Mouse (Mus musculus) layer of hippocampus, adult 8-10 months (tissue): ENCODE results near the gene Slc38a10. TPM values are rescaled to one million over a fixed set of nuclear protein-coding genes. Genes with fewer than 3 reads are reported as not detected.

Source experiments
- DNase-seq, 2 experiments: peaks; one replicate each; pipeline ENCODE4 v3.0.0; 2022; ENCODE audit warnings: low spot score in 2 of 2
- total RNA-seq, 4 experiments: library from RNA; stranded (reverse); gene quantifications; 2 replicates each; pipeline ENCODE4 v1.2.4; 2022

The Slc38a10 gene
- total RNA-seq, 4 experiments from 2014 or later: 83.1 to 95.2 (median 88.8) TPM

DNA sequence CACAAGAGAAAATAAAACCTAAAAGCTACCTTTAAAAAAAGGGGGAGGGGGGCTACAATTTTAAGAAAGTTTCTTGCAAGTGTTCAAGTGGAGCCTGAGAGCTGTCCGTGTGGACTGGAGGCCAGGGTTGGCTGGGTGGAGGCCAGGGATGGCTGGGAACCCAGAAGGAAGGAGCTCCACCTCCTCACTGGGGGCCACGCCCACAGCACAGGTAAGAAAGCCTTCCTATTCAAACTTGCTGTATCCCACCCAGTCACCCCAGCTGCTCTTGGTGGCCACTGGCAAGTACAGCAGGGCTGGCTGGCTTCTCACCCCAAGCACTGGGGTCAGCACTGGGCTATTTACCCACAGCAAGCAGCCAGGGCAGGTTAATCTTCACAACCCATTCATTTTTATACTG, 44.1 kb downstream of the Slc38a10 start:
- DNase-seq: no peak

- no peak for DNase-seq
Observed at GRCm38 (mm10) chr11:120103431-120103997, 47.6 kb downstream of the Slc38a10 start.

- peak in 1 of 2 experiments; percentile 78 for DNase-seq
Observed at GRCm38 (mm10) chr11:120101036-120101435, 50.1 kb downstream of the Slc38a10 start.

DNA sequence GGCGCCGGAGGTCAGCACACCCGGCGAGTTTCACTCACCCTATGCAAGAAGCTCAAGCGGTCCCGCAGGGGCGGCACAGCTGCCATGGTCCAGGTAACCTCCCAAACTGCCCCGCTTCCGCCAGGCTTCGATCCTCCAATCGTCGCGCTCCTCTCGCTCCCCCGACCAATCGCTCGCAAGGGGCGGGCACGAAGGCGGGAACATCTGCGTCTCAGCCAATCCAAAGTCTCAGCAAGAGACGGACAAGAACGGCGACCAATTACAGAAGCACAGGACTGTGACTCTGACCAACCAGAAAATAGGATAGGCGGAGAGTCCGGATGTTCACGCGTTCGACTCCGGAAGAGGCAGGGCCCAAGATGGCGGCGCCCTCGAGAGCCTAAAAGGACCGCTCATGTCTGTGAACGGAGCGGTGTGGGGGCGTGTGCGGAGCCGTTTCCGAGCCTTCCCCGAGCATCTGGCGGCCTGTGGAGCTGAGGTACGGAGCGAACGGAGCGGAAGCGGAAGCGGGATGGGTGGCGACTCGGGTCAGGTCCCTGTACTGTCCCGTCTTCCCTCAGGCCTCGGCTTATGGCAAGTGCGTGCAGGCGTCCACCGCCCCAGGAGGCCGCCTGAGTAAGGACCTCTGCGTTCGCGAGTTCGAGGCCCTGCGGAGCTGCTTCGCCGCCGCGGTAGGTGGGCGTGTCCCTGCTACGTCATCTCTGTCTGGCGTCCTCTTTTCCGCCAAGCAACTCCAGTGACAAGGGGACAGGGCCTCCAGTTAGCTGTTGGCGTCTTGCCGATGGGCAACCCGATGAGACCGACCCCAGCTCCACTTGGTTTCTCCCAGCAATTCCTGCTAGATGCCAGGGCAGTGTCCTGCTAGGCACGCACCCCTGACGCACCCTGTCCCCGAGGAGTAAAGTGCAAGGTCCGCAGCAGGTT, 52.3 kb downstream of the Slc38a10 start, which contains the start of the genes Tepsin and Ndufaf8:
TSS of gene Tepsin (minus strand) at position 144 of the 924 bp plus-strand sequence.
TSS of gene Ndufaf8 (plus strand) at position 341 of the 924 bp plus-strand sequence.
- peak; percentile 99 to 100 for DNase-seq

GRCm38 (mm10) chr11:120092817-120093591, 58.1 kb downstream of the Slc38a10 start:
- DNase-seq: no peak

GRCm38 (mm10) chr11:120090661-120091060, 60.5 kb downstream of the Slc38a10 start:
- no peak for DNase-seq

DNA sequence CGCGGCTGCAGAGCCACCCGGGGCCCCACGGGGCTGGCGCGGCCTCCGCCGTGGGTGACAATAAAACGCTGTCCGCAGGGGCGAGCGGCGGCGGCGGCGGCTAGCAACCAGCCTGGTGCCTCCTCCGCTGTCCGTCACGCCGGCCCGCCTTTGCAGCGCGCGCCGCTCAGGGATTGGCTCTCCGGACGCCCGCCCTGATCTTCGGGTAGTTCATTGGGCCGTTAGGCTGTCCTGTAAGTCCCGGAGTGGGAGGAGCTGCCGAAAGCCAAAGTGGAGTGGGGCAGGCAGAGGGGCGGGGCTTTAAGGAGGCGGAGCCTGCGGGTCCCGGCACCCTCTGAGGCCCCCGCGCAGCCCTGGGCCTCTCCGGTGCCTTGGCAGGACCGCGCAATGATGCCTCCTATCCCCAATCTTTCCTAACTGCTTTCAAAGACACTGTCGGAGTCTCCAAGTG, 64.4 kb downstream of the Slc38a10 start, which contains the start of gene Cep131:
TSS of gene Cep131 (minus strand) at position 126 of the 451 bp plus-strand sequence.
- peak; percentile 97 for DNase-seq

GRCm38 (mm10) chr11:120085891-120086627, 65.1 kb downstream of the Slc38a10 start:
- no peak for DNase-seq

- no peak for DNase-seq
Observed at GRCm38 (mm10) chr11:120080282-120080681, 70.9 kb downstream of the Slc38a10 start.

GRCm38 (mm10) chr11:120076191-120076590, 75.0 kb downstream of the Slc38a10 start:
- DNase-seq: no peak

- no peak for DNase-seq
Observed at GRCm38 (mm10) chr11:120072986-120073647, 78.0 kb downstream of the Slc38a10 start.

DNA sequence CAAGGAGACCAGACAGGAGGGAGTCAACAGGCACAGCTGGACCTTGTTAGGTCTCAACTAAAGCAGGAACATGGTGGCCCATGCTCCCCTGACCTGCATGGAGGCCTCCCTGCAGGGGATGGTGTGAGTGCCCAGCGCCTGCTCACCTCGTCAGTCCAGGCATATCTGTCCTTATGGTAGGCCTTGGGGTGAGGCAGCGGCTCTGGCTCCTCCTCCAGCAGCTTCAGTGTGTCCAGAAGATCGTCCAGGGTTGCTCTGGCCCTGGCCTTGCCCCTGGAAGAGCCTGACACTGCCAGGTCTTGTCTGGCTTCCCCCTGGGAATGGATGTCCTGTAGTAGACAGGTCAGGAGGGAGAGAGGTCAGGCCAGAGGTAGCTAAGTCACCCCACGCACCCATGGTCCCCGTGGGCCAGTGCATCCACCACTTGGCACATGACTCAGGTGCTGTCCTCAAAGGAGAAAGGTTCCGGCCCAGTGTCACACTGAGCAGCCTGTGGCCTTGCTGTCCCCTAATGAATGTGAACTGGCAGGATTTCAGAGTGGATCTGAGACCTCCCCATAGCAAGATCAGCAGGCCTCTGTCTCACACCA, 79.3 kb downstream of the Slc38a10 start:
- DNase-seq: no peak

GRCm38 (mm10) chr11:120071065-120071464, 80.1 kb downstream of the Slc38a10 start:
- DNase-seq: no peak

DNA sequence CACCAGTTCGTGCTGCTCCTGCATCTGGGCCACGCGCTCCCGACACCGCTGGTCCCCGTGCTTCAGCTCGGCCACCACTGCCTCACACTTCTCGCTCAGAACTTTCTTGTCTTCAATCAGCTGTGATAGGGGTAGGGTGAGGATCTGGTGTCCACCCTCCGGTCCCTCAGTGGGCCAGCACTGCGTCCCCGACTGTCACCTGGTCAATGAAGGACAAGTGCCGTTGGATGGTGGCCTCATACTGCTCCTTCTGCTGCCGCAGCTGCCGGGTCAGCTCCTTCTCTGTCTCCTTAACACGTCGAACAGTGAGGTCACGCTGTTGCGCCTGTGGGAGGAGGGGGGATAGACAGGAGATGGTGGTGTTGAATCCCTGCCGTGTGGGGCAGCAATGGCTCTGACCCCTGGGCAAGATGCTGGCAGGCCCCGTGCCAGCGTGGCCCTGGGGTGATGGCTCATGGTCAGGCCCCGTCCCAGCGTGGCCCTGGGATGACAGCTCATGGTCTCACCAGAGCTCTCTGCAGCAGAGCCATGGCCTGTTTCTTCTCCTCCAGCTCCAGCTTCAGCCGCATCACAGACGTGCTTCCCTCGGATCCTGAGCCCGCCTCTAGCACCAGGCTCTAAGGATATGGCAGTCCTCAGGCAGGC, 80.7 kb downstream of the Slc38a10 start:
- no peak for DNase-seq

DNA sequence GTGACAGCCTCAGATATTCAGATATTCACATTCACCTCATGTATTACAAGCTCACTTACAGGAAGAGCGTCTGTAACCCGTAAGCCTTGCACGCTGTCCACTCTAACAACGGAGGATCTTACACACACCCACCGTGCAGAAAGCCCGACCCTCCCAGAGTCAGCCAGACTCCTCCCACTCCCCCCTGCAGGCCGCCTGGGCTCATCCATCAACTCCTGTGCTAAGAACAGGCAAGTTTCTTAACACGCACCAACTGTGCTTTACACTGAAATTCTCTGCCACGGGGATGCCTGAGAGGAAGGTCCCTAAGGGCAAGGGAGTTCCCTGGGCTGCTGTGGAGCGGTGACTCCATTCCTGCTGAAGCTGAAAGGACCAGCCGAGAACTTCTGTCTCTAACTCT, 81.9 kb downstream of the Slc38a10 start:
- no peak for DNase-seq

DNA sequence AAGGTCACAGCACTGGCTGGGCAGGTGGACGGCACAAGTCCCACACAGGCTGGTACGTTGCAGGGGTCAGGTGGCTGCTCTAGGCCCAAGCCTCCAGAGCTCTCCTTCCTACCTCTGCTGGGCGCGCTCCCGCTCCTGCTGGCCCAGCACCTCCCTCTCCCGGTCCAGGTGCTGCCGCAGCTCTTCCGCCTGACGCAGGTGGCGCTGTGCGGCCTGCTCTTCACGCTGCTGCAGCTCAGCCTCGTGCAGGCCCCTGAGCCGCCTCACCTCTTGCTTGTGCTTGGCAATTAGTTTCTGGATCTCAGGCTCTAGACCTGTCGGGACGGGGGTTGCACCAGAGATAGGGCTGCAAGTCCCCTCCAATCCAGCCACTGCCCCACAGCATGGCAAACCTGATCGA, 83.3 kb downstream of the Slc38a10 start:
- no peak for DNase-seq

- DNase-seq: no peak
Observed at GRCm38 (mm10) chr11:120065291-120065690, 85.9 kb downstream of the Slc38a10 start.

DNA sequence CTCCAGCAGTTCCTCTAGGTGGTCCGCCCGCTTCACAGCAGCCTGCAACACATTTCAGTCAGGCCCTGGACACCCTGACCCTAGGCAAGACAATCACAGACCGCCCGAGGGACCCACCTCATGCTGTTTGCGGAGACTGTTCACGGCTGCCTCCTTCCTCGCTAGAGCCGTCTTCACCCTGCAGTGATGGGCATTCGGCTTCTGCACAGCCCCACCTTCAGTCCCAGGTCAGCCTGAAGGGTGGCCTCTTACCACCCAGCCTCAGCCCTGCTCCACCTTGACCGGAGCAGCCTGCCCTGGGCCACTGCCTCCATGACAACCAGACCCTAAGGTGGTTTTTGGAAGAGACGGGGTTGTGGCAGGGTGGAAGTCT, 86.5 kb downstream of the Slc38a10 start:
- no peak for DNase-seq

- DNase-seq: no peak
Observed at GRCm38 (mm10) chr11:120064006-120064667, 87.0 kb downstream of the Slc38a10 start.
